Mouse (Mus musculus) heart, postnatal 0 days (tissue): Measurements from ENCODE around the gene Tas2r135. TPM values are rescaled to one million over a fixed set of nuclear protein-coding genes. Genes with fewer than 3 reads are reported as not detected.

Experiments used
- ATAC-seq: fragments of 200-750 bp; cut with Nextera tagmentation; 2 replicates; pipeline ENCODE4 v1.8.0; 2017; ENCODE audit warnings: low read depth, moderate number of reproducible peaks, moderate library complexity; ENCODE audit not compliant: insufficient read depth
- DNase-seq: peaks from one replicate; pipeline ENCODE4 v3.0.0-alpha.2; 2016; ENCODE audit warnings: low spot score
- H3K27ac ChIP-seq: fragments of 300-500 bp; sonication (generic); 2 replicates; pipeline ENCODE4 v1.5.1; 2014; ENCODE audit warnings: low read depth, mild to moderate bottlenecking
- H3K27me3 ChIP-seq: fragments of 300-500 bp; sonication (generic); 2 replicates; pipeline ENCODE4 v1.6.1; 2014; ENCODE audit warnings: low read length, mixed read lengths; ENCODE audit not compliant: control insufficient read depth, insufficient read depth
- H3K36me3 ChIP-seq: fragments of 300-500 bp; sonication (generic); replicated peaks from 2 replicates; pipeline ENCODE4 v1.6.1; 2014; ENCODE audit warnings: low read length, mixed read lengths; ENCODE audit not compliant: control insufficient read depth, insufficient read depth
- H3K4me1 ChIP-seq: fragments of 300-500 bp; sonication (generic); 2 replicates; pipeline ENCODE4 v1.6.1; 2014; ENCODE audit warnings: antibody characterized with exemption; ENCODE audit not compliant: control insufficient read depth, insufficient read depth
- H3K4me2 ChIP-seq: fragments of 300-500 bp; sonication (generic); 2 replicates; pipeline ENCODE4 v1.6.1; 2014; ENCODE audit warnings: low read depth, mild to moderate bottlenecking, low read length, moderate library complexity
- H3K4me3 ChIP-seq: fragments of 300-500 bp; sonication (generic); 2 replicates; pipeline ENCODE4 v1.5.1; 2014; ENCODE audit warnings: low read depth, low read length
- H3K9ac ChIP-seq: fragments of 300-500 bp; sonication (generic); replicated peaks from 2 replicates; pipeline ENCODE4 v1.6.1; 2014; ENCODE audit warnings: low read depth, low read length, mixed read lengths
- H3K9me3 ChIP-seq: fragments of 300-500 bp; sonication (generic); replicated peaks from 2 replicates; pipeline ENCODE4 v1.6.1; 2016; ENCODE audit warnings: low read length; ENCODE audit not compliant: control insufficient read depth
- CTCF ChIP-seq: IDR thresholded peaks from 2 replicates; pipeline ENCODE4 v1.5.1; 2016; ENCODE audit warnings: antibody characterized with exemption, control low read depth, low read depth
- EP300 ChIP-seq: IDR thresholded peaks from 2 replicates; pipeline ENCODE4 v1.6.1; 2016; ENCODE audit warnings: antibody characterized with exemption, low read depth
- WGBS: fragments of 180-500 bp; shearing (Covaris S2); extraction: QIAGEN DNeasy Blood & Tissue Kit; methylation state at CpG from one replicate; pipeline ENCODE4 v1.1.7; 2014; 5-methylcytosine and 5-hydroxymethylcytosine counted together
- polyA plus RNA-seq: library from polyadenylated mRNA; unstranded; fragments of >200 nt; fragmentation: Nextera tagmentation; extraction: Ambion mirVana; gene quantifications from 2 replicates; pipeline ENCODE4 v1.2.1, GENCODE M21; 2015
- total RNA-seq: library from RNA; depleted of rRNA; stranded (reverse); fragments of >200 nt; gene quantifications from 2 replicates; pipeline ENCODE4 v1.2.3, GENCODE M21; 2014; ENCODE audit warnings: low replicate concordance

Gene Tas2r135
- total and polyA plus RNA-seq, 2 experiments from 2014 or later: not detected

GRCm38 (mm10) chr6:42375131-42375530 lies 30.1 kb upstream of the Tas2r135 start:
- WGBS: 44% methylated on average over 2 of the region's 2 CpGs
- Histone ChIP-seq H3K9ac (0 out of 2 replicates have a peak overlapping the region, but pooled peaks have one; percentile 11), H3K27me3 (no peaks in the 10 kb centered on the region), H3K4me1 (peaks cover 29% of the 10 kb centered on the region), H3K27ac (peak overlapping the region; percentile 78), H3K9me3 (no peaks in the 10 kb centered on the region), H3K4me3 (no peak overlapping the region), H3K4me2 (no peak overlapping the region; the same call in 1 of the 2 replicates), H3K36me3 (no peaks in the 10 kb centered on the region)
- ATAC-seq (no peak), DNase-seq (no peak)
- TF ChIP-seq EP300 (no peak), CTCF (no peak)

GRCm38 (mm10) chr6:42376016-42376415 lies 29.2 kb upstream of the Tas2r135 start:
- Histone ChIP-seq H3K9ac (no peak overlapping the region), H3K36me3 (no peaks in the 10 kb centered on the region), H3K4me1 (peaks cover 30% of the 10 kb centered on the region), H3K4me2 (no peak overlapping the region), H3K27ac (peak overlapping the region; percentile 78), H3K4me3 (no peak overlapping the region), H3K27me3 (no peaks in the 10 kb centered on the region), H3K9me3 (no peaks in the 10 kb centered on the region)
- TF ChIP-seq CTCF: no peak
- no peak for TF ChIP-seq EP300
- WGBS: 36% methylated on average over 4 of the region's 4 CpGs
- DNase-seq (peak; percentile 37), ATAC-seq (peak; percentile 41)

GRCm38 (mm10) chr6:42376504-42377019 lies 28.7 kb upstream of the Tas2r135 start:
- no peak for TF ChIP-seq CTCF
- no peak for TF ChIP-seq EP300
- Histone ChIP-seq H3K9ac (no peak overlapping the region), H3K36me3 (no peaks in the 10 kb centered on the region), H3K27me3 (no peaks in the 10 kb centered on the region), H3K9me3 (no peaks in the 10 kb centered on the region), H3K4me1 (peaks cover 35% of the 10 kb centered on the region), H3K4me2 (no peak overlapping the region), H3K27ac (peak overlapping the region; percentile 78), H3K4me3 (no peak overlapping the region)
- 68% methylated on average over 6 of the region's 6 CpGs for WGBS
- no peak for ATAC-seq
- no peak for DNase-seq

GRCm38 (mm10) chr6:42377280-42377679 lies 28.0 kb upstream of the Tas2r135 start:
- TF ChIP-seq CTCF (no peak), EP300 (no peak)
- Histone ChIP-seq H3K4me2 (no peak overlapping the region), H3K36me3 (no peaks in the 10 kb centered on the region), H3K27me3 (no peaks in the 10 kb centered on the region), H3K9ac (no peak overlapping the region), H3K4me1 (peaks cover 41% of the 10 kb centered on the region), H3K27ac (no peak overlapping the region), H3K4me3 (no peak overlapping the region), H3K9me3 (no peaks in the 10 kb centered on the region)
- ATAC-seq (no peak), DNase-seq (no peak)
- WGBS: 80% methylated on average over 5 of the region's 5 CpGs

GRCm38 (mm10) chr6:42379551-42379950 lies 25.7 kb upstream of the Tas2r135 start:
- Histone ChIP-seq H3K9ac (no peak overlapping the region), H3K4me2 (no peak overlapping the region), H3K9me3 (no peaks in the 10 kb centered on the region), H3K36me3 (no peaks in the 10 kb centered on the region), H3K27ac (no peak overlapping the region), H3K27me3 (no peaks in the 10 kb centered on the region), H3K4me1 (peaks cover 35% of the 10 kb centered on the region), H3K4me3 (no peak overlapping the region)
- TF ChIP-seq CTCF: no peak
- TF ChIP-seq EP300: no peak
- ATAC-seq (no peak), DNase-seq (no peak)
- WGBS: 53% methylated on average over 3 of the region's 3 CpGs
